24 mouse cellular contexts compared by ENCODE assay signal in the genomic region with DNA sequence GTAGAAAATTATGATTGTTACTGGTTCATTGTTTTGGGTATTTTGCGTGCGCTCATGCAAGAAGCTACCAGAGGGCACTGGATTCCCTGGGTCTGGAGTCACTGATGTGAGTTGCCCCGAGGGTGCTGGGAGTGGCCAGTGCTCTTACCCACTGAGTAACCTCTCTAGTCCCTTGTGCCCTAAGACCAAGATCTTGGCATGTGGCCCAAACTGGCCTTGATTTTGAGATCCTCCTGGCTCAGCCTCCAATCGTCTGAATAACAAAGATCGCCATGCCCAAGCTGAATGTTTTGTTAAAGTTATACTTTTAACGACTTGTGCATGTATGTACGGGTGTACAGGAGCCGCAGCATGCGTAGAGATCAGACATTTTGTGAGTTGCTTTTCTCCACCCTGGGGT. TPM values are rescaled to one million over a fixed set of nuclear protein-coding genes. Genes with fewer than 3 reads are reported as not detected.
"Had no signal": no experiment of that assay in that cellular context is flagged by ENCODE, and none has a peak within 500 bp of the region (broad histone marks: within the 10 kb centered on the region; RNA-seq: fewer than 3 reads in every experiment).

No protein-coding gene starts in this region.

- H3K27ac ChIP-seq: neural tube, embryonic 13.5 days; neural tube, embryonic 15.5 days; stomach, embryonic 15.5 days; stomach, postnatal 0 days had no signal

- H3K27me3 ChIP-seq: neural tube, embryonic 13.5 days; neural tube, embryonic 15.5 days; stomach, embryonic 15.5 days had no signal

- H3K9me3 ChIP-seq: neural tube, embryonic 13.5 days; neural tube, embryonic 15.5 days; stomach, embryonic 15.5 days had no signal

- DNase-seq: retina, postnatal 1 day; right cerebral cortex, adult 18-20 months; right cerebral cortex, postnatal 14 days; right cerebral cortex, postnatal 25 days; right cerebral cortex, postnatal 4 days; spleen, adult 18-20 months; thymus, adult 18-20 months; thymus, adult 2 months; thymus, postnatal 14 days; thymus, postnatal 25 days; thymus, postnatal 36 days; thymus, postnatal 4 days had no signal

- H3K36me3 ChIP-seq: neural tube, embryonic 13.5 days; neural tube, embryonic 15.5 days; stomach, embryonic 15.5 days had no signal

- H3K4me3 ChIP-seq: neural tube, embryonic 13.5 days; neural tube, embryonic 15.5 days; stomach, embryonic 15.5 days had no signal

- H3K4me1 ChIP-seq: neural tube, embryonic 15.5 days; stomach, embryonic 15.5 days had no signal

- H3K9ac ChIP-seq: neural tube, embryonic 13.5 days; neural tube, embryonic 15.5 days; stomach, embryonic 15.5 days had no signal

RNA-seq across cellular contexts. Expression of a gene that starts 21.4 kb away (rescaled TPM):
- total RNA-seq: neutrophil, adult 5-6 weeks had no signal
- polyA plus RNA-seq: neural tube, embryonic 14.5 days; neural tube, embryonic 15.5 days; small intestine, adult 2 months; spleen, adult 2 months; stomach, embryonic 14.5 days; stomach, embryonic 15.5 days; stomach, embryonic 16.5 days; stomach, postnatal 0 days; testis, adult 2 months; thymus, adult 2 months; thymus, postnatal 0 days had no signal

RNA-seq across cellular contexts. Expression of a gene that starts 32.7 kb away (rescaled TPM):
- total RNA-seq: neutrophil, adult 5-6 weeks had no signal
- polyA plus RNA-seq: neural tube, embryonic 13.5 days; neural tube, embryonic 14.5 days; neural tube, embryonic 15.5 days; small intestine, adult 2 months; spleen, adult 2 months; stomach, embryonic 14.5 days; stomach, embryonic 15.5 days; stomach, embryonic 16.5 days; stomach, postnatal 0 days; testis, adult 2 months; thymus, adult 2 months; thymus, postnatal 0 days had no signal

RNA-seq across cellular contexts. Expression of a gene that starts 32.8 kb away (rescaled TPM):
- total RNA-seq: neutrophil, adult 5-6 weeks had no signal
- polyA plus RNA-seq: small intestine, adult 2 months; spleen, adult 2 months; stomach, postnatal 0 days; testis, adult 2 months; thymus, adult 2 months had no signal

RNA-seq across cellular contexts. Expression of a gene that starts 36.2 kb away (rescaled TPM):
- total RNA-seq: neutrophil, adult 5-6 weeks had no signal
- polyA plus RNA-seq: neural tube, embryonic 14.5 days; spleen, adult 2 months; stomach, embryonic 14.5 days had no signal
